Mouse (Mus musculus): ENCODE measurements at regions not wholly inside any gene's neighbourhood (a gene's known extent, or its start where the extent isn't known, plus 50 kb on each side); places are given as distances from the start of the nearest gene placed in this dataset.

GRCm38 (mm10) chr12:32297431-32297830, 81.1 kb upstream of the Ccdc71l start:
- TF ChIP-seq CEBPB (IDR thresholded peaks at IDR 0.05; ENCODE audit: low read depth), result no peak
- no peak for TF ChIP-seq FOSL1 (IDR thresholded peaks at IDR 0.05; ENCODE audit: insufficient read depth, low read length, poor library complexity, severe bottlenecking)
- no peak for TF ChIP-seq CTCF (IDR thresholded peaks at IDR 0.05; ENCODE audit: control insufficient read depth, insufficient read depth, insufficient read length)
- no peak for TF ChIP-seq MAX (IDR thresholded peaks at IDR 0.05)
- TF ChIP-seq MYOG (IDR thresholded peaks at IDR 0.05; ENCODE audit: control insufficient read depth, extremely low read depth, insufficient read length), result no peak
